Mouse (Mus musculus) gastrocnemius, postnatal 10 days (tissue): ENCODE results near the gene Cops9. TPM values are rescaled to one million over a fixed set of nuclear protein-coding genes. Genes with fewer than 3 reads are reported as not detected.

Experiments used
- DNase-seq: peaks from one replicate; pipeline ENCODE4 v3.0.0; 2021; ENCODE audit warnings: mixed read lengths
- total RNA-seq, 2 experiments: library from RNA; stranded (reverse); gene quantifications; 2 replicates each; pipeline ENCODE4 v1.2.3; 2021

Gene Cops9
- total RNA-seq, 2 experiments from 2014 or later = 257 to 268 TPM

DNA sequence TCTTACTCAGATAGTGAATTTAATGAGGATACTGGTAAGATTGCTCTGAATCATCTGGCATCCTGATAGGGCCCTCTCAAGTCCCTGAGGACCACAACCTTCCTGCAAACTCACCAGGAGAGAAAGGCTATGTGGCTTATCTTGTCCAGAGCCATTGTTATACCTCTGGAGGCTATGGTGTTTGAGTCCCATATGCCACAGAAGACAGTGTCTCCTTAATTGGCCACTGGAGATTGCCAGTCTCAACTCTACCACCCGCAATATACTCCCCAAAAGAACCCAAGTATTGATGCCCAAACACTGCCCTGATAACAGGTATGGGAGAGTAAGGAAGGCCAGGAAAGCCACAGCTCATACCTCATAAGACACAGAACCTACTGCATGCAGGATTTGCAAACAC lies 36.3 kb downstream of the Cops9 start, which contains the start of gene Olfr1410:
Olfr1410 (plus strand) TSS at position 301 of the 400 bp plus-strand sequence.
- DNase-seq = no peak

DNA sequence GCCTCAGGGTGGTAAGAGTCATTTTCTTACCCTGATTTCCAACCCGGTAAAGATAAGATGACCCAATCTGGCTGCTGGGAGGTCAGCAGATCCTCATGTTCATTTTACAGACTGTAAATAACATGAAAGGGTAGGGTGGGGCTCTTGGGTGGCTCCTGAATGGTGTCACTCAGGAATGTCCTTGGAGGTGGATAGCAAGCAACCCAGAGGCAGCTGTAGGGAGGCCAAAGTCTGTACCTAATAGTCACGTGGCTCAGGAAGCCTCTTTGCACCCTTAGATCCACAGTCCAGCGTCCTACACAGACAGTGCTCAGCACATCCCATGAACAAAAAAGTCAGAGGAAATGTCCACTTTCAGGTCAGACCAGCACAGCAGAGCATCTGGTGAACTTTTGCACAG lies 45.8 kb downstream of the Cops9 start:
- no peak for DNase-seq

DNA sequence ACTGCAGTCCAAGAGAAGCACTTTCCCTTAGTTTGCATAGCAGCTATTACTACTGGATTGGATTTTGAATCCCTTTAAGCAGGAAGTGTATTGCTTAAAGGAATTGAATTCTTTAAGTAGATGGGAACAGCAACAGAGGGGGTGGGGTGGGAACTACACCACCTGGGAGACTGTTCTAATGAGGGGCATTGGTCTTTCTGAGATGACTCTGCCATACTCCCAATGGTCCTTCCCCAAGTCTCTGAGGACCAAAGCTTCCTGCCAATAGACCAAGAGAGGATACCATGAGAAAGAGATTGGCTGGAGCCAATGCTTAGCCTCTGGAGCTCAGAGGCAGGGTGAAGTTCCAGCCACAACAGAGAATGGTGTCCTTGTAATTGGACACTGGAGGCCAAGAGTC lies 47.7 kb downstream of the Cops9 start, which contains the start of gene Olfr1411:
Olfr1411 (plus strand) TSS at position 301 of the 400 bp plus-strand sequence.
- DNase-seq = no peak

Other genes starting within 250 kb of the Cops9 start
- 100 to 1,000 TPM; 379 to 385 TPM for gene Ndufa10, start 168.1 kb downstream of the Cops9 start, total RNA-seq
- gene Olfr1416, start 156.9 kb downstream of the Cops9 start, total RNA-seq = not detected
- not detected for gene Olfr1415, start 145.9 kb downstream of the Cops9 start, total RNA-seq
- not detected for gene Olfr1414, start 123.3 kb downstream of the Cops9 start, total RNA-seq
- not detected for gene Olfr1413, start 70.7 kb downstream of the Cops9 start, total RNA-seq
- gene Olfr1412, start 56.2 kb downstream of the Cops9 start, total RNA-seq = not detected
- not detected for gene Olfr1411, start 47.6 kb downstream of the Cops9 start, total RNA-seq
- not detected for gene Olfr1410, start 36.2 kb downstream of the Cops9 start, total RNA-seq
- not detected for gene Olfr12, start 24.2 kb downstream of the Cops9 start, total RNA-seq
- gene Otos, start 6.9 kb upstream of the Cops9 start, total RNA-seq = under 1 TPM; 0.41 to 0.49 TPM
- gene Gpc1, start 189.7 kb upstream of the Cops9 start, total RNA-seq = 100 to 1,000 TPM; 276 to 282 TPM